In genomic region chr19:34845331-34845730, GRCm38 (mm10) we compare ENCODE assay signal across 29 mouse cellular contexts. TPM values are rescaled to one million over a fixed set of nuclear protein-coding genes. Genes with fewer than 3 reads are reported as not detected.
A peak's percentile ranks its signal among the peaks of the same experiment; 100 is the strongest.
DNase-seq lines count a peak whose midpoint lies in the region; ATAC-seq lines count a peak whose summit lies in the region.
"Had no signal": no experiment of that assay in that cellular context is flagged by ENCODE, and none has a peak within 500 bp of the region (broad histone marks: within the 10 kb centered on the region; RNA-seq: fewer than 3 reads in every experiment).

No protein-coding gene starts in this region.

- H3K4me3 ChIP-seq in neural tube, embryonic 11.5 days (ENCODE audit: low read depth, low read length): no peak overlapping the region
- no peak overlapping the region for H3K4me3 ChIP-seq in liver, embryonic 15.5 days (replicated peaks)
- H3K4me3 ChIP-seq: embryonic facial prominence, embryonic 12.5 days; hindbrain, embryonic 13.5 days; layer of hippocampus, adult 2 months; left cerebral cortex, adult 2 months; limb, embryonic 12.5 days; neural tube, embryonic 12.5 days had no signal

- DNase-seq in neural tube, embryonic 11.5 days (ENCODE audit: low spot score): peak; percentile 70
- DNase-seq in neural tube, embryonic 10.5 days (ENCODE audit: extremely low spot score, low spot score): no peak
- peak; percentile 40 for DNase-seq in R1 (ENCODE audit: low read depth, low spot score)
- no peak for DNase-seq in urinary bladder, postnatal 14 days (ENCODE audit: low spot score)
- DNase-seq in urinary bladder, adult 2 months (ENCODE audit: low spot score): no peak
- DNase-seq: adrenal gland, postnatal 14 days; cerebellum, adult 11-12 months; cerebellum, adult 9-11 months; embryo, embryonic 11 days; gastrocnemius, postnatal 25 days; heart, adult 18-20 months; heart, postnatal 36 days; kidney, adult 11 months; kidney, postnatal 36 days; lung, postnatal 4 days; midbrain, embryonic 14.5 days; right cerebral cortex, postnatal 4 days had no signal

- no peaks in the 10 kb centered on the region for H3K27me3 ChIP-seq in neural tube, embryonic 11.5 days (ENCODE audit: control insufficient read depth, insufficient read depth, low read length)
- H3K27me3 ChIP-seq in liver, embryonic 15.5 days: no peaks in the 10 kb centered on the region
- H3K27me3 ChIP-seq: embryonic facial prominence, embryonic 12.5 days; hindbrain, embryonic 13.5 days; limb, embryonic 12.5 days; neural tube, embryonic 12.5 days; Patski had no signal

- H3K27ac ChIP-seq in neural tube, embryonic 11.5 days (ENCODE audit: low read depth, low read length): no peak overlapping the region
- peak overlapping the region; percentile 33; the same call in 1 of the 2 replicates for H3K27ac ChIP-seq in liver, embryonic 15.5 days (replicated peaks)
- H3K27ac ChIP-seq: embryonic facial prominence, embryonic 12.5 days; hindbrain, embryonic 13.5 days; layer of hippocampus, adult 2 months; left cerebral cortex, adult 2 months; limb, embryonic 12.5 days; liver, embryonic 14.5 days; neural tube, embryonic 12.5 days had no signal

- no peaks in the 10 kb centered on the region for H3K9me3 ChIP-seq in neural tube, embryonic 11.5 days (ENCODE audit: control insufficient read depth, low read length)
- H3K9me3 ChIP-seq in liver, embryonic 15.5 days (replicated peaks): no peaks in the 10 kb centered on the region
- H3K9me3 ChIP-seq: embryonic facial prominence, embryonic 12.5 days; hindbrain, embryonic 13.5 days; limb, embryonic 12.5 days; neural tube, embryonic 12.5 days had no signal

- no peak overlapping the region for H3K4me2 ChIP-seq in neural tube, embryonic 11.5 days (ENCODE audit: low read depth)
- peak overlapping the region; percentile 41; the same call in 1 of the 2 replicates for H3K4me2 ChIP-seq in liver, embryonic 15.5 days
- H3K4me2 ChIP-seq: embryonic facial prominence, embryonic 12.5 days; heart, embryonic 11.5 days; hindbrain, embryonic 13.5 days; limb, embryonic 12.5 days; neural tube, embryonic 12.5 days had no signal

- H3K36me3 ChIP-seq in neural tube, embryonic 11.5 days (ENCODE audit: control insufficient read depth, insufficient read depth, low read length): no peaks in the 10 kb centered on the region
- H3K36me3 ChIP-seq in liver, embryonic 15.5 days (replicated peaks): peaks cover 9% of the 10 kb centered on the region; the same call in 1 of the 2 replicates
- H3K36me3 ChIP-seq: embryonic facial prominence, embryonic 12.5 days had no signal

- 91% methylated on average over 7 of the region's 8 CpGs for WGBS in neural tube, embryonic 11.5 days
- 47% methylated on average over 8 of the region's 8 CpGs for WGBS in liver, embryonic 15.5 days (ENCODE audit: insufficient replicate concordance)

- ATAC-seq in neural tube, embryonic 11.5 days (ENCODE audit: insufficient read depth, low FRiP score, low TSS enrichment): no peak
- no peak for ATAC-seq in liver, embryonic 15.5 days (ENCODE audit: insufficient read depth)
- ATAC-seq in inflammation-experienced regulatory T-cells, adult 6 months: no peak
- ATAC-seq: forebrain, embryonic 14.5 days; Patski had no signal

- H3K9ac ChIP-seq in neural tube, embryonic 11.5 days (ENCODE audit: low read length): no peak overlapping the region
- H3K9ac ChIP-seq in liver, embryonic 15.5 days: no peak overlapping the region
- H3K9ac ChIP-seq: embryonic facial prominence, embryonic 12.5 days; hindbrain, embryonic 13.5 days; limb, embryonic 12.5 days; liver, embryonic 14.5 days; neural tube, embryonic 12.5 days had no signal

- H3K4me1 ChIP-seq in neural tube, embryonic 11.5 days (ENCODE audit: control insufficient read depth, insufficient read depth, low read length): no peaks in the 10 kb centered on the region
- H3K4me1 ChIP-seq in liver, embryonic 15.5 days (replicated peaks): peaks cover 58% of the 10 kb centered on the region
- H3K4me1 ChIP-seq: neural tube, embryonic 12.5 days had no signal

RNA-seq across cellular contexts. Expression of gene Pank1, which starts 33.9 kb away (rescaled TPM):
- 8.9 and 9.4 TPM in 2 replicates for polyA plus RNA-seq in neural tube, embryonic 11.5 days (2014; fragmentation: Nextera tagmentation; extraction: Ambion mirVana)
- polyA plus RNA-seq in liver, embryonic 15.5 days (2015; fragmentation: Nextera tagmentation; extraction: Ambion mirVana): 8.3 and 8.6 TPM in 2 replicates
- under 1 TPM; 0.35 to 0.83 (median 0.52) TPM for polyA plus RNA-seq in inflammation-experienced regulatory T-cells, adult 6 months (2017; shearing (Covaris generic))
- polyA plus RNA-seq in urinary bladder, adult 2 months (2012; rRNA removed): 1.4 and 3.2 TPM in 2 replicates

Comparison
In these comparisons a context has a peak if more than half of its experiments do, and no peak if none do; other contexts are left out.
1. DNase-seq: peak in neural tube, embryonic 11.5 days (single experiment) and R1 (single experiment); none in neural tube, embryonic 10.5 days (single experiment), urinary bladder, postnatal 14 days (single experiment) and urinary bladder, adult 2 months (single experiment).